Mouse (Mus musculus): Measurements from ENCODE around the gene Akap6. TPM values are rescaled to one million over a fixed set of nuclear protein-coding genes. Genes with fewer than 3 reads are reported as not detected.

The Akap6 gene
- total RNA-seq, 2 experiments from 2014 or later: 110 to 131 TPM

- DNase-seq: no peak
- intact Hi-C loops (cut with DNase I): no loop called here
These were observed 258.8 kb downstream of the Akap6 start for GRCm38 (mm10) chr12:52957994-52958393.

DNA sequence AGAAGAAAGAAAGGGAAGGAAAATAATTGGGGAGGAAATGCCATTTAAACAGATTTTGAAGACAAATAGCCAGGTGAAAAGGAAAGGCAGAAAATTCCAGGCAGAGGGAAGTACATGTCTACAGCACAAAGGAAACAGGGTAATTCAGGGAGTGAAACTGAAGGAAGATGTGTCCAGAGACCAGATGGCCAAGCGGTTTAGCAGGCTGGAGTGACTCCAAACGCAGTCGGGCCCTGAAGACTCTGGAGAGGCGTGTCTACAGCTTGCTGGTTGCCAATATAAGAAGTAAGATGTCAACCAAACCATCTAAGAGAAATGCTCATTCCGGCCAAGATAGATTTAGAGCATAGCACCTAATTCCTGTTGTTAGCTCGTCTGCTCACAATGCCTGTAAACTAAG lies 292.6 kb downstream of the Akap6 start:
- peak; percentile 22 to 24 for DNase-seq
- intact Hi-C loops (cut with DNase I): no loop called here

DNA sequence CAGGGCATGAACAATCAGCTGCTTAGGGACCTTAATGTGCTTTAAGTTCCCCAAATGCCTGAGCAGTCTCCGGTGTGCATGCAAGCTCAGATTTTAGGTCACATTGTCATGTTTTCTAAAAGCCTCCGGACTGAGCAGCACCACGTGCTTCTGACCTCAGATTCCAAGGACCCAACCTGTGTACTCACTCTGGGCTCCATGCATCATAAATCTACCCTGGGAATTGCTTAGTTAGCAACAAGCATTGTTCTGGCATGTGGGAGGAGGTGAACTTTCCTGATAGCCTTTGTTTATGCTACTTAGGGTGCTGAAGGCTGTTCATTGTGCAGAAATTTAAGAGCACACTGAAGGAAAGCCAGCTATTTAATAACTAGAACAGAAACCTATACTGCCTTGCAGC lies 313.2 kb downstream of the Akap6 start:
- no peak for DNase-seq
- intact Hi-C loops (cut with DNase I): no loop called here

GRCm38 (mm10) chr12:53014539-53014938 lies 315.4 kb downstream of the Akap6 start:
- intact Hi-C loops (cut with DNase I): no loop called here
- DNase-seq: no peak

DNA sequence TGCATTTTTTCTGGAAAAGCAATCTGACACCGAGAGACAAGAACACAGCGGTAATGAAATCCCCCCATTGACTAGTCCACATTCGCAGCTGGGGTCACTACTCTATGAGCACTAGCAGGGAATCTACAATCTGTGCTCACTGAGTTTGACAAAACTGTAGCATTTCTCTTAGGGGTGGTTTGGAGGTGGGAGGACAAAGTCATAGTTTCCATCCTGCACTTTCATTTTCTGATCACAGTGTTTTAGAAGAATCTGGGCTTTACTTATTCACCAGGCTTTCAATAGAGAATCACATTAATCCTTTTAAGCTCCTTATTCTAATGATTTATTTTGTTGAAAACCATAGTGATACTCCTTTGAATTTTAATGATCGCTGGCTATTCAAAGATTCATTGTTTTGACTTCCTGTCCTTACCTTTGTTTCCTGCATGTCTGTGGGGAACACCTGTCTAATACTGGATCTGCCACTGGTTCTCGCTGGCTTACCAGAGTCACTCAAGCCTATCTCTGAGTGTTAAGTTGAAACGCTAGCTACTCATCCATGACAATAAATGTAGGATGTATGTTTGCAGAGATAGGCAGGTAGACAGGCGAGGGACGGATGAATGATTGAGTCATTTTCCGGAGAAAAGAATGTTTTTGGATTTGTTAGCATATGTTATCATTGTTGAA lies 325.5 kb downstream of the Akap6 start:
- intact Hi-C loops (cut with DNase I): no loop called here
- DNase-seq: no peak

GRCm38 (mm10) chr12:53027308-53027707 lies 328.1 kb downstream of the Akap6 start:
- intact Hi-C loops (cut with DNase I): no loop called here
- no peak for DNase-seq

GRCm38 (mm10) chr12:53028926-53029325 lies 329.7 kb downstream of the Akap6 start:
- intact Hi-C loops (cut with DNase I): no loop called here
- DNase-seq: no peak

- intact Hi-C loops (cut with DNase I): no loop called here
- no peak for DNase-seq
These were observed 330.7 kb downstream of the Akap6 start for GRCm38 (mm10) chr12:53029910-53030309.

- intact Hi-C loops (cut with DNase I): no loop called here
- peak; percentile 52 to 56 for DNase-seq
These were observed 333.6 kb downstream of the Akap6 start for GRCm38 (mm10) chr12:53032762-53033161.

GRCm38 (mm10) chr12:53033404-53033913 lies 334.3 kb downstream of the Akap6 start:
- DNase-seq: peak; percentile 57 to 58
- intact Hi-C loops (cut with DNase I): no loop called here

DNA sequence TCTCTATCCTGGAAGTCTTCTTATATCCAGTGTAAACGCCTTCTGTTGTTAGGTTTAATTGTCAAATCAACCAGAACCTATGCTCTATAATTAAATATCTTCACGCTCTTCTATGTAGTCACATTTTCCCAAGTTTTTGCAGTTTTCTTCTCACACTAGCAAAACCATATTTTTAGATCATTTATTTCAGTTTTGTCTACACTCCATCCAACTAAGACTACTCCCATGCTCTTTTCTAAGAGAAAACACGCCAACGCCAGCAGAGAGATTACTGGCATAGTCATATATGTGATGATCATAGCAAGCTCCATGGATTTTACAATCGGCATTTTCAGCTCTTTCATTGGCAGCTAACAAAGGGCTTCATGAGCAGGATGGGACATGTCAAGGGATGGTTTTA lies 341.5 kb downstream of the Akap6 start:
- intact Hi-C loops (cut with DNase I): loop anchor here (5.0 kb wide), 3 partner anchors 207 to 1022 kb away; partner anchors contain the start of gene Npas3

GRCm38 (mm10) chr12:53042739-53043138 lies 343.6 kb downstream of the Akap6 start:
- intact Hi-C loops (cut with DNase I): loop anchor here (5.0 kb wide), 3 partner anchors 205 to 1020 kb away; partner anchors contain the start of gene Npas3
- peak; percentile 30 to 55 for DNase-seq

More for the DNA sequence above, 341.5 kb downstream of the Akap6 start:
- no peak for DNase-seq

DNA sequence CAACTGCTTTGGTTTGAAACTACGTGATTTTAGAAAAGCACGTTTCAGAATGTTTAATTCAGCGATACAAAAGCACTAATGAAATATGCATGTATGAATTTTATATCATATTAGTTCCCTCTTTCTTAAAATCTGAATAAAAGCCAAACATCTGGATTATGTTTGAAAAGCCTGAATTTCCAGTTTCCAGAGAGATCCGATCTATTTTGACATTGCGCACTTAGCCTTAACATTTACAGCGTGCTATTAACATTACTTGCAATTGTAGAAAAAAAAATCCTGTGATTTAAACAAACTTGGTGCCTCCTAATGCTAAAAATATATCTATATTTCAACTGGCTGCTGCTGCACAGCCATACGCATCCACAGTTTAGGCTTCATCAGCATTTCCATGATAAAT lies 358.4 kb downstream of the Akap6 start:
- no peak for DNase-seq
- intact Hi-C loops (cut with DNase I): no loop called here

GRCm38 (mm10) chr12:53060903-53061302 lies 361.7 kb downstream of the Akap6 start:
- DNase-seq: no peak
- intact Hi-C loops (cut with DNase I): no loop called here

GRCm38 (mm10) chr12:53061466-53062124 lies 362.4 kb downstream of the Akap6 start:
- no peak for DNase-seq
- intact Hi-C loops (cut with DNase I): no loop called here

DNA sequence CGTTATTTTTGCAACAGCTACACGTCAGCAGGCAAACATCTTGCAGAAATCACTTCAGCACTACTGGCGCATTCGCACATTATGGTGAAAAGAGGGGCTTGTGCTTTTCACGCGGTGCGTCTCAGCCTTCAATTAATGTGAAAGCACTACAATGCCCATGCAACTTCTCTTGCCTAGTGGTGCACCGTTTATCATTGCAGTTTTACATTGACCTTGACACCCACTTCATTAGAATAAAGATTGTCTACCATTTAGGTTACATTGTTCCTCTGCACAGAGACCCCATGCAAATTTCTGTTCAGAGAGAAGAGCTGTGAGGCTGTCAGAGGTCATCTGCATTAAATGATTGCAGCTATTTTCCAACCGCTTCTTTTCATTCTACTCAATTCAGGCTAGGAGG lies 363.8 kb downstream of the Akap6 start:
- DNase-seq: no peak
- intact Hi-C loops (cut with DNase I): no loop called here

DNA sequence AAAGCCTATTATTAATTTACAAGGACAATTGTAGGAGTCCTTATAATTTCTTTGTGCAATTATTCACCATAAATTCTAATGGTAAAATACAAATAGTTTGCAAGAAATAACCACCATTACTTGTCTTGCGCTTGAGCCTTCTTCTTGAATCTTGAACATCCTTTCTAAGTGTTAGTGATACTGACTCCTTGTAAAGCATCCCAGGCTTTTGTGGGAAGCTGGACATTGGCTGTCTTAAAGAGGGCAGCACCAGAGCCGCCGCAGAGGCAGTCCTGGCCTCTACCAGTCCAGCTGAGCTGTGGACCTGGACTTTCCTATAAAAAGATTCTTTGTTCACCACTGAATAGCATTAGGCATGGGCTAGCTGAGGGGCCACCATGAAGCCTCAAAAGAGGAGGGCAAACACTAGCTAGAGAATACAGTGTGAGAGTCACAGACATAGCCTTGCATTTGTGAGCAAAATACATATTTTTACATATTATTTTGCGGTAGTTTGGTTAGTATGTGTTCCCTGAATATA lies 365.1 kb downstream of the Akap6 start:
- DNase-seq: no peak
- intact Hi-C loops (cut with DNase I): no loop called here

DNA sequence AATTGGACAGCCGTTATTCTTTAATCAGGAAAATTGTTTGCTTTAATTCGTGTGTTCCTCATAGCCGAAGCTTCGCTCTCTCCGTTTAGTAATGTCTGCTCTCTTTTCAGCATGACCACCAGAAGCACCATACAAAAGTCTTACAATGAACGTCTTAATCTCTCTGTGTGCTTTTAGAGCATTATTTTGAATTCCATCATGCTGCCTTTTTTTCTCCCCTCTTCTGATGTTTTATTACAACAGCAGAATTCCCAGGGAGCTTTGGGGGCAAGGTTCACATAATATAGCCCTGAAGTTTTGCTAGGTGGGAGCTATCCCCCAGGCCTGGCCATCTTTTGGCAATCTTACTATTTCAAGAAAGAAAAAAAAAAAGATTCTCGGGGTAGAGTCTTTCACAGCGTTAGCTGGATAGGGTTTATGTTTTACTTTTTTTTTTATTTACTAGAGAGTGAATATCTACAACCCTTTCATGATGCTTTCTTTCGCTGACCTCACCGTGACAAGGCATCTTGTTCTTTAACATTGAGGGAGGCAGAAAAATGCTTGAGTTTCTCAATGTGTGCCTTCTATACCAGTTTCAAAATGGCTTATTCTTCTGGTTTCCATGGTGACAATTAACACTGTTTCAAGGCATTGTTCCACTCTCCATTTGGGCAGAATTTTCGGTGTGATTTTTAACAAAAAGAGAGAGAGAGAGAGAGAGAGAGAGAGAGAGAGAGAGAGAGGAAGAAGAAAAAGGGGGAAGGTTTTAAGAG lies 366.0 kb downstream of the Akap6 start:
- intact Hi-C loops (cut with DNase I): loop anchor here (5.0 kb wide), 1 partner anchor 187 kb away; no protein-coding TSS in a partner anchor
- DNase-seq: no peak

- no peak for DNase-seq
- intact Hi-C loops (cut with DNase I): loop anchor here (5.0 kb wide), 1 partner anchor 186 kb away; no protein-coding TSS in a partner anchor
These were observed 367.1 kb downstream of the Akap6 start for GRCm38 (mm10) chr12:53066321-53066720.

- intact Hi-C loops (cut with DNase I): no loop called here
- no peak for DNase-seq
These were observed 371.7 kb downstream of the Akap6 start for GRCm38 (mm10) chr12:53070907-53071306.
